Mouse (Mus musculus) CH12.LX (cell line): ENCODE measurements around the gene Tubgcp6. TPM values are rescaled to one million over a fixed set of nuclear protein-coding genes. Genes with fewer than 3 reads are reported as not detected.
A peak's percentile ranks its signal among the peaks of the same experiment; 100 is the strongest.

Experiments used
- DNase-seq: peaks from one replicate; pipeline ENCODE4 v3.0.0-alpha.2; 2013; ENCODE audit errors: extremely low read depth
- H3K27ac ChIP-seq: 2 replicates; pipeline ENCODE4 v1.5.1; 2012; ENCODE audit warnings: low read depth, mild to moderate bottlenecking, control low read depth, moderate library complexity; ENCODE audit not compliant: insufficient read depth
- H3K27me3 ChIP-seq: replicated peaks from 2 replicates; pipeline ENCODE3; 2012; ENCODE audit warnings: inconsistent platforms
- H3K36me3 ChIP-seq, 2 experiments: replicated peaks in 1 of 2; 2 replicates each; pipeline versions ENCODE3 to v1.6.1; 2012; ENCODE audit warnings: inconsistent platforms in 1 of 2, low read length in 1 of 2, mild to moderate bottlenecking in 1 of 2, mixed read lengths in 1 of 2, moderate library complexity in 1 of 2; ENCODE audit not compliant: control insufficient read depth in 1 of 2, insufficient read depth in 1 of 2
- H3K4me1 ChIP-seq, 2 experiments: 2 replicates each; pipeline ENCODE4 v1.6.1; 2012; ENCODE audit warnings: inconsistent platforms in 1 of 2, moderate library complexity in 1 of 2; ENCODE audit not compliant: insufficient read depth in 2 of 2, control insufficient read depth in 1 of 2
- H3K4me2 ChIP-seq: 2 replicates; pipeline ENCODE4 v1.6.1; 2012; ENCODE audit warnings: low read depth, mild to moderate bottlenecking, control low read depth; ENCODE audit not compliant: poor library complexity, insufficient read depth, severe bottlenecking
- H3K4me3 ChIP-seq, 3 experiments: fragments of 150-350 bp in 1 of 3; sonication (generic) in 1 of 3; replicated peaks in 1 of 3; 2 replicates each; pipeline versions ENCODE3 to v1.5.1; 2011 to 2012; ENCODE audit warnings: low read depth in 2 of 3, low read length in 2 of 3, mild to moderate bottlenecking in 2 of 3, moderate library complexity in 2 of 3, control low read depth in 1 of 3, improper control_type of control experiment in 1 of 3, inconsistent platforms in 1 of 3, mixed read lengths in 1 of 3; ENCODE audit not compliant: poor library complexity in 1 of 3
- H3K79me2 ChIP-seq: replicated peaks from 2 replicates; pipeline ENCODE4 v1.6.1; 2012; ENCODE audit warnings: mild to moderate bottlenecking, moderate library complexity; ENCODE audit not compliant: control insufficient read depth, poor library complexity, insufficient read depth, severe bottlenecking; ENCODE audit errors: extremely low read depth
- H3K9ac ChIP-seq: 2 replicates; pipeline ENCODE4 v1.6.1; 2012; ENCODE audit warnings: low read depth, mild to moderate bottlenecking, control low read depth, moderate library complexity; ENCODE audit not compliant: insufficient read depth
- H3K9me3 ChIP-seq: replicated peaks from 2 replicates; pipeline ENCODE3; 2012; ENCODE audit warnings: low read length, inconsistent platforms, mixed read lengths
- CHD1 ChIP-seq: IDR thresholded peaks from 2 replicates; pipeline ENCODE4 v1.6.1; 2012; ENCODE audit warnings: low read depth, low read length, improper control_type of control experiment, inconsistent platforms
- E2F4 ChIP-seq: IDR thresholded peaks from 2 replicates; pipeline ENCODE4 v1.6.1; 2011; ENCODE audit warnings: low read depth, low read length, improper control_type of control experiment; ENCODE audit not compliant: insufficient replicate concordance
- ELF1 ChIP-seq: IDR thresholded peaks from 2 replicates; pipeline ENCODE4 v1.6.1; 2014; ENCODE audit warnings: low read depth, mild to moderate bottlenecking, inconsistent platforms, low read length, improper control_type of control experiment
- ETS1 ChIP-seq: conservative IDR thresholded peaks from 2 replicates; pipeline ENCODE4 v1.6.1; 2012; ENCODE audit warnings: low read depth, mild to moderate bottlenecking, inconsistent platforms, low read length, improper control_type of control experiment, moderate library complexity
- JUN ChIP-seq: IDR thresholded peaks from 2 replicates; pipeline ENCODE4 v1.6.1; 2011; ENCODE audit warnings: low read depth, mild to moderate bottlenecking, low read length, improper control_type of control experiment, moderate library complexity; ENCODE audit not compliant: insufficient read depth
- JUND ChIP-seq: conservative IDR thresholded peaks from 2 replicates; pipeline ENCODE4 v1.6.1; 2011; ENCODE audit warnings: low read depth, low read length, improper control_type of control experiment
- KAT2A ChIP-seq: IDR thresholded peaks from 2 replicates; pipeline ENCODE4 v1.6.1; 2012; ENCODE audit warnings: low read length, improper control_type of control experiment, inconsistent platforms; ENCODE audit not compliant: insufficient replicate concordance
- MEF2A ChIP-seq: IDR thresholded peaks from 2 replicates; pipeline ENCODE4 v1.6.1; 2014; ENCODE audit warnings: low read depth, mild to moderate bottlenecking, inconsistent platforms, low read length, improper control_type of control experiment, borderline replicate concordance
- PAX5 ChIP-seq: IDR thresholded peaks from 2 replicates; pipeline ENCODE4 v1.6.1; 2012; ENCODE audit warnings: low read length, inconsistent platforms, mixed read lengths
- POLR2A ChIP-seq: IDR thresholded peaks from 2 replicates; pipeline ENCODE4 v1.6.1; 2011; ENCODE audit warnings: low read depth, mild to moderate bottlenecking, improper control_type of control experiment, low read length
- POLR2AphosphoS2 ChIP-seq: IDR thresholded peaks from 2 replicates; pipeline ENCODE4 v1.6.1; 2011; ENCODE audit warnings: low read depth, low read length, improper control_type of control experiment
- RAD21 ChIP-seq: IDR thresholded peaks from 2 replicates; pipeline ENCODE4 v1.6.1; 2011; ENCODE audit warnings: low read depth, mild to moderate bottlenecking, low read length, improper control_type of control experiment, moderate library complexity
- SMC3 ChIP-seq: IDR thresholded peaks from 2 replicates; pipeline ENCODE4 v1.6.1; 2011; ENCODE audit warnings: low read depth, low read length, improper control_type of control experiment
- TBP ChIP-seq: conservative IDR thresholded peaks from 2 replicates; pipeline ENCODE4 v1.6.1; 2011; ENCODE audit warnings: low read depth, low read length, improper control_type of control experiment
- TCF12 ChIP-seq: IDR thresholded peaks from 2 replicates; pipeline ENCODE4 v1.6.1; 2014; ENCODE audit warnings: low read depth, mild to moderate bottlenecking, inconsistent platforms, low read length, improper control_type of control experiment
- UBTF ChIP-seq: IDR thresholded peaks from 2 replicates; pipeline ENCODE4 v1.6.1; 2012; ENCODE audit warnings: low read depth, mild to moderate bottlenecking, inconsistent platforms, low read length, improper control_type of control experiment, moderate library complexity
- USF2 ChIP-seq: conservative IDR thresholded peaks from 2 replicates; pipeline ENCODE4 v1.6.1; 2011; ENCODE audit warnings: low read depth, low read length, improper control_type of control experiment
- ZC3H11A ChIP-seq: IDR thresholded peaks from 2 replicates; pipeline ENCODE4 v1.6.1; 2012; ENCODE audit warnings: low read depth, mild to moderate bottlenecking, inconsistent platforms, low read length, improper control_type of control experiment
- ZNF384 ChIP-seq: IDR thresholded peaks from 2 replicates; pipeline ENCODE4 v1.6.1; 2012; ENCODE audit warnings: low read depth, low read length, improper control_type of control experiment, inconsistent platforms
- dilution Hi-C: fragments of 300-500 bp; cut with MboI; formaldehyde crosslinking; loops from 2 replicates; pipeline ENCODE4 v1.14.3; 2020; ENCODE audit warnings: low sequenced_read_pairs; ENCODE audit not compliant: extremely low pct_unique_long_range_greater_than_20kb, extremely low pct_ligation_motif_present
- in situ Hi-C: fragments of 300-500 bp; cut with MboI; formaldehyde crosslinking; loops from 3 replicates; pipeline ENCODE4 v1.14.3; 2019; ENCODE audit warnings: low sequenced_read_pairs, low pct_ligation_motif_present, low pct_unique_long_range_greater_than_20kb, mixed read lengths
- polyA plus RNA-seq: library from polyadenylated mRNA; unstranded; fragments of >175 nt; gene quantifications from 2 replicates; pipeline ENCODE4 v1.2.1, GENCODE M21; 2012; ENCODE audit warnings: low read depth; ENCODE audit not compliant: insufficient read length
- total RNA-seq, 2 experiments: library from RNA; depleted of rRNA; stranded (reverse); fragments of 300-350 nt in 1 of 2; fragments of >200 nt in 1 of 2; gene quantifications; 2 replicates each; pipeline ENCODE4 v1.2.3; 2012 to 2014

Gene Tubgcp6
- total and polyA plus RNA-seq, 3 experiments: 12.7 to 17.0 (median 13.3) TPM

DNA sequence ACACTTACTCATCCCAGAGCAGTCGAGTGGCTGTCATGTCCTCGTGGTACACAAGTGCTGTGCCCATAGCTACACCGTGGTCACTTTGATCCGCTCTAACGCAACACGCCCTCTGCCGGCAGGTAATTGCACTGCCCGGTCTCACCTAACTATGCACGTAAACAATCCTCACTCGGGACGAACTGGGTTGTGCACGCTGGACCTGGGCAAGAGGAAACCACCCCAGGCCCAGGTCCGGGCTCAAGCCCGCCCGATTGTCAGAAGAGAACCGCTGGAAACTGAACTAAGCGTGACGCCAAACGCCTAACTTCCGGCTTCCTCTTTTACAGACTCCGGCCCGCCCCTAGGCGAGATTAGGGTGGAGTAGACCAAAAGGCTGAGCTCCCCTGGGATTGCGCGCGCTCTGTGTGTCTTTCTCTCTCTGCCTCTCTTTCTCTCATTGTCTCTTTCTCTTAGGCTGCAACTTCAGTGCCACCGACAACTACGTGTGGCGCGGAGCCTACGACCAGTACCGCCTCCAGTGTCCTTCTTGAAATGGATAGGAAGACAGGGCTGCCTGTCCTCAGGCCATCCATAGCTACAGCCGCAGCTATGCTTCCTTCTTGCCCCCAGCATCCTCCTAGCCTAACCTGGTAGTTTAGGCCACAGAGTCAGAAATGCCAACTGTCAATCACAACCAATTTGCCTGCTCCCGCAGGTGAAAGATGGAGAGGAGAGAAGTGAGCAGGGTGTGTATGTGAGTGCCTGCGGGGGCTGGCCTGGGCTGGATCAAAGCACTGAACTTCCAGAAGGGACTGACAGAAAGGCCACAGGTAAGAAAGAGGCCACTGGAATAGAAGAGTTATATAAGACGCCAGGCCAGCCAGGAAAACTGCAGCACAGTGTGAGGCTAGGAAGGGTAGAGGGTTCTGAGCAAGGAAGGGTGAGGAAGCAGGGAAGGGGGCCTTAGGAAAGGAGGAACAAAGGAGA lies 5.8 kb upstream of the Tubgcp6 start, which contains the start of gene Hdac10 (continued):
- TF ChIP-seq PAX5: no peak

DNA sequence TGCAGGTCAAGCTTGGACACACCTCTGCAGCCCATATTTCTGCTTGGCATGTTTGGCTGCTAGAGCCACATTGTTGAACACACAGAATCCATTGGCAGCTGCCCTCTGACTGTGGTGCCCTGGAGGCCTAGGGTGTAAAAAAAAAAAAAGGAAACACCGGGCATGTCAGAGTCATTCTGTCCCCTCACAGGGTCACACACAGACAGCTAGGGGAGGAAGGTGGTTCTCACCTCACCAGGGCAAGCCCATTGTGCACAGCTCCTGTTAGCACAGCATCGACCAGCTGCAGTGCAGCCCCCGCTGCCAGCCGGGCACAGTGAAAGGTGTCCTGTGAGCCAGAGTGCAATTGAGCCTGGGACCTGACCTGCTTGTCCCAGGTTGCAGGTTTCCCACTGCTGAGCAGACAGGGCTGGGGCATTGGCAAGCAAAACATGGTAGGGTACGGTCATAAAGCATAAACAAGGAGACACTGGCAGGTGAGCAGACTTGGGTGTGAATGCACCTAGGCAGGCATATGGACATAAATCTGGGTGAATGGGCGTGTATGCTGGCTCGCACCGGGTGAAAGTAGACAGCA lies 4.5 kb upstream of the Tubgcp6 start:
- H3K4me1 ChIP-seq: peaks cover 21 to 54% of the 10 kb centered on the region in 2 experiments
- H3K9ac ChIP-seq: no peak overlapping the region; the same call in 1 of the 2 replicates
- H3K4me3 ChIP-seq: peak overlapping the region; percentile 60 to 80 (median 69)
- peaks cover 4% of the 10 kb centered on the region for H3K79me2 ChIP-seq
- dilution Hi-C loops: no loop called here
- in situ Hi-C loops: loop anchor here (5.0 kb wide), 1 partner anchor 80 kb away; no protein-coding TSS in a partner anchor
- H3K27ac ChIP-seq: no peak overlapping the region
- H3K27me3 ChIP-seq: peaks cover 20% of the 10 kb centered on the region
- no peak for DNase-seq
- no peaks in the 10 kb centered on the region for H3K9me3 ChIP-seq
- TF ChIP-seq MEF2A (no peak), KAT2A (no peak), USF2 (no peak)
- peak overlapping the region; percentile 68 for H3K4me2 ChIP-seq
- H3K36me3 ChIP-seq: peaks cover 9 to 37% of the 10 kb centered on the region in 2 experiments

DNA sequence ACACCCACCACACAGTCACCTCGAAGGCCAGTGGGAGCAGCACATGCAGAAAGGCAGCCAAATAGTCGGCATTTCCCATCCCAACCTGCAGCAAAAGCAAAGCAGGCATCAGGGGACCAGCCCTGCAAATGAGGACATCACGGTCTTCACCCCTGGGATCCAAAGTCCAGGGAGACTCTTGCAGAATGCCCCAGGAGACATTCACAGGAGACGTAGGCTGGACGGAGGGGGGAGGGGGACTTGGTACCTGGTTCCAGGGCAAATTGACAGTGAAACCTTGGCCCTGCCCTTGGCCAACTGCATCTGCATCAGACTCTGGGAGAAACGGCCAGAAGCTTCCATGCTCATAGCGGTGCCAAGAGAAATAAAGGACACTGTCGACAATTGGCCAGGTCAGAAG lies 3.7 kb upstream of the Tubgcp6 start:
- Histone ChIP-seq H3K4me2 (no peak overlapping the region), H3K4me3 (no peak overlapping the region), H3K36me3 (peaks cover 9 to 37% of the 10 kb centered on the region in 2 experiments), H3K79me2 (peaks cover 12% of the 10 kb centered on the region), H3K27me3 (peaks cover 14% of the 10 kb centered on the region), H3K27ac (no peak overlapping the region), H3K4me1 (peaks cover 15 to 53% of the 10 kb centered on the region in 2 experiments), H3K9me3 (no peaks in the 10 kb centered on the region), H3K9ac (no peak overlapping the region)
- no peak for DNase-seq
- in situ Hi-C loops (loop anchor here (5.0 kb wide), 1 partner anchor 81 kb away; no protein-coding TSS in a partner anchor), dilution Hi-C loops (no loop called here)
- TF ChIP-seq POLR2AphosphoS2: no peak
- TF ChIP-seq PAX5: no peak
- TF ChIP-seq UBTF: no peak
- no peak for TF ChIP-seq RAD21
- no peak for TF ChIP-seq JUND
- no peak for TF ChIP-seq TBP
- no peak for TF ChIP-seq SMC3
- TF ChIP-seq CHD1: no peak
- no peak for TF ChIP-seq POLR2A
- TF ChIP-seq TCF12: no peak
- TF ChIP-seq E2F4: no peak
- TF ChIP-seq MEF2A: no peak
- no peak for TF ChIP-seq JUN
- TF ChIP-seq ELF1: no peak
- no peak for TF ChIP-seq ETS1
- no peak for TF ChIP-seq ZC3H11A
- TF ChIP-seq ZNF384: no peak
